Mouse (Mus musculus) layer of hippocampus, postnatal 14 days (tissue): ENCODE data around the gene Pip5k1c. TPM values are rescaled to one million over a fixed set of nuclear protein-coding genes. Genes with fewer than 3 reads are reported as not detected.

Experiments used
- DNase-seq, 2 experiments: peaks; one replicate each; pipeline ENCODE4 v3.0.0; 2021 to 2022; ENCODE audit warnings: low spot score in 2 of 2, mixed read lengths in 1 of 2
- microRNA-seq, 2 experiments: library from miRNA; unstranded; fragments of <30 nt; microRNA quantifications; one replicate each; pipeline ENCODE4 v1.2.0; 2021
- total RNA-seq, 2 experiments: library from RNA; stranded (reverse); gene quantifications; 2 replicates each; pipeline ENCODE4 v1.2.3; 2021

Gene Pip5k1c
- total RNA-seq, 2 experiments from 2014 or later, result 330 to 352 TPM

- no peak for DNase-seq
Observed at GRCm38 (mm10) chr10:81365672-81366476, 73.1 kb downstream of the Pip5k1c start, which contains the start of gene 4930404N11Rik. Gene 4930404N11Rik, minus strand, starts transcription at chr10:81365816.

GRCm38 (mm10) chr10:81366477-81367206, 73.9 kb downstream of the Pip5k1c start:
- no peak for DNase-seq

GRCm38 (mm10) chr10:81367207-81367495, 74.4 kb downstream of the Pip5k1c start:
- DNase-seq, result no peak

Small RNA genes lying within 50 kb of the gene (microRNA-seq; reads per million reads assigned to microRNA genes)
- 52.5 to 74.2 reads per million in 2 experiments for gene Mir3057

Other genes starting within 250 kb of the Pip5k1c start
- 100 to 1,000 TPM; 169 to 174 TPM for gene Sgta, start 232.8 kb upstream of the Pip5k1c start, total RNA-seq
- gene Thop1, start 222.9 kb upstream of the Pip5k1c start, total RNA-seq, result 10 to 100 TPM; 52.6 TPM
- under 1 TPM; 0.17 to 0.46 TPM for gene Creb3l3, start 194.1 kb upstream of the Pip5k1c start, total RNA-seq
- 100 to 1,000 TPM; 132 to 134 TPM for gene Map2k2, start 187.0 kb upstream of the Pip5k1c start, total RNA-seq
- gene Zbtb7a, start 157.7 kb upstream of the Pip5k1c start, total RNA-seq, result 10 to 100 TPM; 61.6 to 63.6 TPM
- 10 to 100 TPM; 25.9 to 28.1 TPM for gene Pias4, start 125.0 kb upstream of the Pip5k1c start, total RNA-seq
- 1,000 to 10,000 TPM; 1,016 to 1,032 TPM for gene Eef2, start 116.3 kb upstream of the Pip5k1c start, total RNA-seq
- gene Dapk3, start 110.0 kb upstream of the Pip5k1c start, total RNA-seq, result 10 to 100 TPM; 59.7 to 60.4 TPM
- not detected for gene 4930442H23Rik, start 109.1 kb upstream of the Pip5k1c start, total RNA-seq
- gene Nmrk2, start 90.9 kb upstream of the Pip5k1c start, total RNA-seq, result under 1 TPM in 1 of 2 experiments, not detected in 1; 0.26 TPM
- 100 to 1,000 TPM; 149 to 157 TPM for gene Atcay, start 62.1 kb upstream of the Pip5k1c start, total RNA-seq
- 10 to 100 TPM; 58.8 to 63.0 TPM for gene Zfr2, start 59.8 kb upstream of the Pip5k1c start, total RNA-seq
- gene Matk, start 40.0 kb upstream of the Pip5k1c start, total RNA-seq, result 100 to 1,000 TPM; 246 to 268 TPM
- gene Mrpl54, start 26.0 kb upstream of the Pip5k1c start, total RNA-seq, result 10 to 100 TPM; 36.5 to 50.4 TPM
- 10 to 100 TPM; 39.9 to 41.8 TPM for gene Apba3, start 26.0 kb upstream of the Pip5k1c start, total RNA-seq
- gene Tjp3, start 1.4 kb upstream of the Pip5k1c start, total RNA-seq, result 1 to 10 TPM; 1.6 to 2.5 TPM
- 10 to 100 TPM; 22.4 to 25.8 TPM for gene Cactin, start 28.1 kb downstream of the Pip5k1c start, total RNA-seq
- gene Tbxa2r, start 35.8 kb downstream of the Pip5k1c start, total RNA-seq, result 1 to 10 TPM; 1.8 to 2.2 TPM
- gene Gipc3, start 50.3 kb downstream of the Pip5k1c start, total RNA-seq, result 1 to 10 TPM; 1.4 to 1.5 TPM
- 10 to 100 TPM; 24.0 to 40.0 TPM for gene Hmg20b, start 57.5 kb downstream of the Pip5k1c start, total RNA-seq
- gene Mfsd12, start 64.5 kb downstream of the Pip5k1c start, total RNA-seq, result 10 to 100 TPM; 40.8 to 45.8 TPM
- gene 4930404N11Rik, start 72.9 kb downstream of the Pip5k1c start, total RNA-seq, result 1 to 10 TPM in 1 of 2 experiments, under 1 TPM in 1; 0.92 to 1.0 TPM
- 10 to 100 TPM; 68.6 to 73.2 TPM for gene Fzr1, start 85.6 kb downstream of the Pip5k1c start, total RNA-seq
- gene Dohh, start 91.5 kb downstream of the Pip5k1c start, total RNA-seq, result 10 to 100 TPM; 73.7 to 74.3 TPM
- gene Gm48551, start 91.5 kb downstream of the Pip5k1c start, total RNA-seq, result 1 to 10 TPM; 3.1 to 4.5 TPM
- 1 to 10 TPM; 2.8 to 5.4 TPM for gene Gm48552, start 96.0 kb downstream of the Pip5k1c start, total RNA-seq
- gene Smim24, start 100.1 kb downstream of the Pip5k1c start, total RNA-seq, result 1 to 10 TPM; 1.1 to 1.5 TPM
- 10 to 100 TPM; 66.7 to 70.9 TPM for gene Nfic, start 162.7 kb downstream of the Pip5k1c start, total RNA-seq
- gene Celf5, start 189.7 kb downstream of the Pip5k1c start, total RNA-seq, result 100 to 1,000 TPM; 266 to 272 TPM
- gene Ncln, start 203.4 kb downstream of the Pip5k1c start, total RNA-seq, result 10 to 100 TPM; 79.7 to 95.2 TPM
- gene S1pr4, start 207.2 kb downstream of the Pip5k1c start, total RNA-seq, result under 1 TPM; 0.39 to 0.57 TPM
- gene Gna15, start 231.3 kb downstream of the Pip5k1c start, total RNA-seq, result 1 to 10 TPM; 2.4 to 4.2 TPM